Mouse (Mus musculus) heart, adult 2 months (tissue): ENCODE measurements at regions not wholly inside any gene's neighbourhood (a gene's known extent, or its start where the extent isn't known, plus 50 kb on each side); places are given as distances from the start of the nearest gene placed in this dataset.

Experiments
- DNase-seq, 2 experiments: peaks; one replicate each; pipeline ENCODE4 v3.0.0; 2021
- H3K27ac ChIP-seq: fragments of 200-600 bp; 2 replicates; pipeline ENCODE4 v1.8.1; 2022
- H3K27me3 ChIP-seq: fragments of 200-500 bp; 2 replicates; pipeline ENCODE4 v1.6.1; 2012; ENCODE audit warnings: mild to moderate bottlenecking, low read length, inconsistent platforms, mixed read lengths; ENCODE audit not compliant: control insufficient read depth, insufficient read depth
- H3K36me3 ChIP-seq: fragments of 200-500 bp; 2 replicates; pipeline ENCODE4 v1.6.1; 2012; ENCODE audit warnings: low read length, inconsistent platforms; ENCODE audit not compliant: control insufficient read depth, insufficient read depth
- H3K4me1 ChIP-seq: fragments of 200-500 bp; 2 replicates; pipeline ENCODE4 v1.6.1; 2011; ENCODE audit warnings: low read length; ENCODE audit not compliant: control insufficient read depth, insufficient read depth
- H3K4me3 ChIP-seq: fragments of 200-600 bp; 2 replicates; pipeline ENCODE4 v1.8.1; 2022
- H3K79me2 ChIP-seq: fragments of 200-500 bp; replicated peaks from 2 replicates; pipeline ENCODE4 v1.6.1; 2012; ENCODE audit warnings: mild to moderate bottlenecking, inconsistent platforms, low read length, moderate library complexity, mixed read lengths; ENCODE audit not compliant: control insufficient read depth, insufficient read depth
- H3K9ac ChIP-seq: fragments of 200-500 bp; 2 replicates; pipeline ENCODE4 v1.6.1; 2012; ENCODE audit warnings: low read depth, mild to moderate bottlenecking, control low read depth, inconsistent platforms, low read length, mixed read lengths
- CTCF ChIP-seq: fragments of 200-600 bp; IDR thresholded peaks from 2 replicates; pipeline ENCODE4 v1.8.1; 2022; ENCODE audit warnings: antibody characterized with exemption, mild to moderate bottlenecking, moderate library complexity
- EP300 ChIP-seq: fragments of 200-500 bp; IDR thresholded peaks from 2 replicates; pipeline ENCODE4 v1.6.1; 2011; ENCODE audit warnings: low read depth, low read length, control low read depth; ENCODE audit not compliant: insufficient read depth
- POLR2A ChIP-seq: fragments of 200-500 bp; IDR thresholded peaks from 2 replicates; pipeline ENCODE4 v1.6.1; 2011; ENCODE audit warnings: mild to moderate bottlenecking, low read depth, low read length, control low read depth; ENCODE audit not compliant: insufficient read depth
- WGBS: fragments of 180-500 bp; shearing (Covaris S2); methylation state at CpG from one replicate; pipeline ENCODE4 v1.1.7; 2018; 5-methylcytosine and 5-hydroxymethylcytosine counted together
- intact Hi-C: fragments of 180-260 bp; cut with DNase I; formaldehyde crosslinking; loops from one replicate; pipeline ENCODE4 v1.15.1; 2025

GRCm38 (mm10) chr2:173993431-173993955 lies 82.6 kb upstream of the Stx16 start:
- 69% methylated on average over 5 of the region's 5 CpGs for WGBS
- no peaks in the 10 kb centered on the region for H3K79me2 ChIP-seq
- no peaks in the 10 kb centered on the region for H3K27me3 ChIP-seq
- intact Hi-C loops = no loop called here
- no peak overlapping the region for H3K27ac ChIP-seq
- no peak for DNase-seq
- H3K4me1 ChIP-seq = no peaks in the 10 kb centered on the region
- TF ChIP-seq CTCF (no peak), EP300 (no peak), POLR2A (no peak)
- no peaks in the 10 kb centered on the region for H3K36me3 ChIP-seq
- H3K4me3 ChIP-seq = no peak overlapping the region
- no peak overlapping the region for H3K9ac ChIP-seq

DNA sequence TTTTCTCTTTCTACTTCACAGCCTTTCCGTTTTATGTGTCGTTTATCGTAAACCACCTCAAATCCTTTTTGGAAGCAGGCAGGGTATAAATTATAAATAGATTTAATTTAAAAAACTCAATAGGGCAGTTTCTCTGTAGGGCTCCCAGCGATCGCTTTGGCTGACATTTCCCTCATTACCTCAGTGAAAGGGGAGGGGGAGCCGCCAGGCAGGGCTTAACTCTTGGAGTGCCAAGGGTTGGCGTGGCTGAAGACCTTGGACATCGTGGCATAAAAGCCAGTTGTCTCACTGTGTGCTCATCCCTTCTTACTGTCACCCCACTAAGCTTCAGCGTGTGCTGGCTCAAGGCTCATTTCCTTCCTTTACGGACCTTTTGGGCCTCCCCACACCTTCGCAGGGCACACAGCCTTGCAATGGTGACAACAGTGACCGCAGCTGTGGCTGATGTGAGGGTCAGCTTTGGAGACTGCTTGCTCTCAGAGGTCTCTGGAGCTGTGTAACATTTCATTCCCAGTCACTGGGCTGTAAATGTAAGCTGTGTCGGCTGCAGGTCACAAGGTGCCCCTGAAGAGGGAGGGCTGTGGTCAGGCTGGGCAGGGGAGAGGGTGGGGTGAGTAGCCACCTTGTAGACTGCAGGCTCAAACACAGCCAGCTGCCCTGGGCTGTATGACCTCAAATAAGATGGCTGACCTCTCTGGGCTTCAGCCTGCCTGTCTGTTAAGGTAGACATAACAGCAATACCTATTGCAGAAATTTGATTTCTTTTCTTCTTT lies 81.6 kb upstream of the Stx16 start:
- H3K4me1 ChIP-seq = no peaks in the 10 kb centered on the region
- no peaks in the 10 kb centered on the region for H3K27me3 ChIP-seq
- DNase-seq = no peak
- H3K27ac ChIP-seq = no peak overlapping the region
- no peaks in the 10 kb centered on the region for H3K79me2 ChIP-seq
- 63% methylated on average over 13 of the region's 13 CpGs for WGBS
- no peaks in the 10 kb centered on the region for H3K36me3 ChIP-seq
- no peak overlapping the region for H3K4me3 ChIP-seq
- intact Hi-C loops = no loop called here
- no peak overlapping the region for H3K9ac ChIP-seq
- TF ChIP-seq EP300 = no peak
- no peak for TF ChIP-seq CTCF
- TF ChIP-seq POLR2A = no peak

- TF ChIP-seq EP300 = no peak
- no peak for TF ChIP-seq CTCF
- no peak for TF ChIP-seq POLR2A
- H3K27ac ChIP-seq = no peak overlapping the region
- no peaks in the 10 kb centered on the region for H3K4me1 ChIP-seq
- DNase-seq = no peak
- WGBS = 80% methylated on average over 8 of the region's 8 CpGs
- H3K4me3 ChIP-seq = no peak overlapping the region
- no peaks in the 10 kb centered on the region for H3K36me3 ChIP-seq
- H3K79me2 ChIP-seq = no peaks in the 10 kb centered on the region
- H3K27me3 ChIP-seq = no peaks in the 10 kb centered on the region
- intact Hi-C loops = no loop called here
- H3K9ac ChIP-seq = no peak overlapping the region
Measured at GRCm38 (mm10) chr2:174004666-174005065, 71.4 kb upstream of the Stx16 start.

DNA sequence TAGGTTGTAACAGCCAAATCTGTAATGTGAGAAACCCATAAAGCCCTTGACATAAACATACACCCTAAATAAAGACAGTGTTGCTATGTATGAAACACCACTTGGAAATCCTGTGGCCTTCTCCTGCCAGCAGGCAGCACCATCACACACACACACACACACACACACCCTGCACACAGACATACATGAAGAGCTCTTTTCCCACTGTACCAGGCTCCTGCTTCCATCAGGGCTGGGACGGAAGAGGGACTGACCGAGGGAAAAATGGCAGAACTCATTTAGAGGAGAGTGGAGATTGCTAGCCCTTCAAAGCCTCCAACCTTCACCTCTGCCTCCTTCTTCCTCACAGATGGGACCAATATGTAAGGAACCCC lies 68.1 kb upstream of the Stx16 start:
- Histone ChIP-seq H3K36me3 (no peaks in the 10 kb centered on the region), H3K4me1 (no peaks in the 10 kb centered on the region), H3K79me2 (no peaks in the 10 kb centered on the region), H3K27ac (no peak overlapping the region), H3K4me3 (no peak overlapping the region), H3K27me3 (no peaks in the 10 kb centered on the region), H3K9ac (no peak overlapping the region)
- 78% methylated on average over 2 of the region's 2 CpGs for WGBS
- DNase-seq = no peak
- intact Hi-C loops = no loop called here
- no peak for TF ChIP-seq CTCF
- TF ChIP-seq EP300 = no peak

- no peaks in the 10 kb centered on the region for H3K79me2 ChIP-seq
- 62% methylated on average over 19 of the region's 19 CpGs for WGBS
- no peak overlapping the region for H3K9ac ChIP-seq
- H3K27ac ChIP-seq = no peak overlapping the region
- intact Hi-C loops = no loop called here
- H3K4me3 ChIP-seq = no peak overlapping the region
- DNase-seq = no peak
- H3K36me3 ChIP-seq = no peaks in the 10 kb centered on the region
- H3K4me1 ChIP-seq = no peaks in the 10 kb centered on the region
- no peaks in the 10 kb centered on the region for H3K27me3 ChIP-seq
- TF ChIP-seq EP300 (no peak), CTCF (no peak), POLR2A (no peak)
Measured at GRCm38 (mm10) chr2:174008350-174009218, 67.5 kb upstream of the Stx16 start.

DNA sequence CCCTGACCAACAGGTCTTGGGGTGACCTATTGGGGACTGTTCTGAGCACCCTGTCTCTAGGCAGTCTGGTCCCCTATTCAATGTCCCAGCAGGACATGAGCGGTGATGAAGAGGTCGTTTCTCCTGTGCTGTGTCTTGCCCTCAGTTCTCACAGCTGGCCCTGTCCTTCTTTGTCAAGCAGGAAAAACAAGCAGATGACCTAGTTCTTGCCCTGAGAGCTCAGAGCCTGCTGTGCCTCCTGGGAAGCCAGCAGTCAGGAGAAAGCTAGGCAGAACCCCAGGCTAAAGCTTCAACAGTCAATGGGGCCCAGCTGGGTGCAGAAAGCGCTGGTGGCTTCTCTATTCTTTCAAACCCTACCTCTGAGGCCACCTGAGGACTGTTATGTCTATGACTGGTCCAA lies 66.1 kb upstream of the Stx16 start:
- H3K4me1 ChIP-seq = no peaks in the 10 kb centered on the region
- H3K27ac ChIP-seq = no peak overlapping the region
- TF ChIP-seq EP300 = no peak
- TF ChIP-seq CTCF = no peak
- no peak for TF ChIP-seq POLR2A
- no peak overlapping the region for H3K9ac ChIP-seq
- intact Hi-C loops = no loop called here
- no peaks in the 10 kb centered on the region for H3K36me3 ChIP-seq
- no peak overlapping the region for H3K4me3 ChIP-seq
- DNase-seq = no peak
- H3K79me2 ChIP-seq = no peaks in the 10 kb centered on the region
- WGBS = 56% methylated on average over 3 of the region's 3 CpGs
- H3K27me3 ChIP-seq = no peaks in the 10 kb centered on the region
